Mouse (Mus musculus) forebrain, embryonic 16.5 days (tissue): ENCODE measurements around the gene Kif14. TPM values are rescaled to one million over a fixed set of nuclear protein-coding genes. Genes with fewer than 3 reads are reported as not detected.

Experiments
- ATAC-seq: fragments of 200-750 bp; cut with Nextera tagmentation; 2 replicates; pipeline ENCODE4 v1.8.0; 2017; ENCODE audit warnings: mild to moderate bottlenecking, moderate library complexity
- H3K27ac ChIP-seq: fragments of 300-500 bp; sonication (generic); 2 replicates; pipeline ENCODE4 v1.5.1; 2014; ENCODE audit warnings: low read length, control low read depth
- H3K27me3 ChIP-seq: fragments of 300-500 bp; sonication (generic); replicated peaks from 2 replicates; pipeline ENCODE4 v1.6.1; 2014; ENCODE audit warnings: low read length; ENCODE audit not compliant: control insufficient read depth, insufficient read depth
- H3K36me3 ChIP-seq: fragments of 300-500 bp; sonication (generic); 2 replicates; pipeline ENCODE4 v1.6.1; 2014; ENCODE audit not compliant: control insufficient read depth, insufficient read depth
- H3K4me1 ChIP-seq: fragments of 300-500 bp; sonication (generic); replicated peaks from 2 replicates; pipeline ENCODE4 v1.6.1; 2014; ENCODE audit warnings: low read length; ENCODE audit not compliant: control insufficient read depth, insufficient read depth
- H3K4me2 ChIP-seq: fragments of 300-500 bp; sonication (generic); 2 replicates; pipeline ENCODE4 v1.6.1; 2014; ENCODE audit warnings: mild to moderate bottlenecking, low read length, control low read depth
- H3K4me3 ChIP-seq: fragments of 300-500 bp; sonication (generic); replicated peaks from 2 replicates; pipeline ENCODE4 v1.5.1; 2014; ENCODE audit warnings: mild to moderate bottlenecking, low read length, control low read depth
- H3K9ac ChIP-seq: fragments of 300-500 bp; sonication (generic); replicated peaks from 2 replicates; pipeline ENCODE4 v1.6.1; 2014; ENCODE audit warnings: low read depth, low read length, control low read depth
- H3K9me3 ChIP-seq: fragments of 300-500 bp; sonication (generic); 2 replicates; pipeline ENCODE4 v1.6.1; 2016; ENCODE audit warnings: low read length; ENCODE audit not compliant: control insufficient read depth
- WGBS: fragments of 180-500 bp; shearing (Covaris S2); extraction: QIAGEN DNeasy Blood & Tissue Kit; methylation state at CpG from one replicate; pipeline ENCODE4 v1.1.7; 2014; 5-methylcytosine and 5-hydroxymethylcytosine counted together
- polyA plus RNA-seq: library from polyadenylated mRNA; unstranded; fragments of >200 nt; fragmentation: Nextera tagmentation; extraction: Ambion mirVana; gene quantifications from 2 replicates; pipeline ENCODE4 v1.2.1, GENCODE M21; 2015

Kif14 gene
- 1.7 and 2.4 TPM in 2 replicates for polyA plus RNA-seq

DNA sequence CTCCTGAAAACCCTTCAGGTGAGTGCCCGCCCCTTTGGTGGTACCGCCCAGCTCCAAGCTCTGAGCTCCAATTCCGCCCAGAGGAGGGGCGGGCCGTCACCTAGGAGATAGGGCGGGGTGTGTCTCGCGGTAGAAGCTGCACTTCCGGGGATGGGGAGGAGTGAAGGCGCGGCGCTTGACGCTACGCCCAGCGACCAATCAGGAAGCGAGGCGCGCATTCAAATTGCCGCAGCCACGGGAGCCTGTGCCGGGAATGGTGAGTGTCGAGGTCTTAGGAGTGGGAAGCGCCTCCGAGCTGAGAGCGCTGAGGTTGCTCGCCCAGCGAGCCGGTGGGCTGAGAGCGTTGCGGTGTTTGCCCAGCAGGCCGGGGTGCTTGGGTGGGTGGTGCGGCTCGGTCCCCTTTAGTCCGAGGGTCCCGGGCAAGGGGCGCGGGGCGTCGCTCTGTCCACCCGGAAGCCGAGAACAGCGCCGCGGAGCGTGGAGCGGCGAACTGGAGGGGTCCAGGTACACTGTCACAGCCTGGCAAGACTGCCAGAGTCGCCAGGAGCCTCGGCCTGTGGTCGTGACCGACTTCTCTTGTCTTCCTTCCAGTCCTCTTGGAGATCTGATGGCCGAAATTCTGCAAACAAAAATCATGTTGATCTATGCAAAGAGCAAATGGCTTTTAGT, at the start of gene Kif14:
TSS of gene Kif14 (plus strand) at position 201 of the 669 bp plus-strand sequence.
- Histone ChIP-seq H3K9ac (peak within 1 kb of the TSS; percentile 56), H3K36me3 (no peaks in the 10 kb centered on the region), H3K27me3 (no peaks in the 10 kb centered on the region), H3K27ac (no peak within 1 kb of the TSS), H3K9me3 (no peaks in the 10 kb centered on the region), H3K4me2 (peak within 1 kb of the TSS; percentile 99), H3K4me3 (peak within 1 kb of the TSS; percentile 64), H3K4me1 (peaks cover 15% of the 10 kb centered on the region)
- ATAC-seq, result peak; percentile 100
- WGBS, result under 1% methylated on average over 52 of the region's 52 CpGs

DNA sequence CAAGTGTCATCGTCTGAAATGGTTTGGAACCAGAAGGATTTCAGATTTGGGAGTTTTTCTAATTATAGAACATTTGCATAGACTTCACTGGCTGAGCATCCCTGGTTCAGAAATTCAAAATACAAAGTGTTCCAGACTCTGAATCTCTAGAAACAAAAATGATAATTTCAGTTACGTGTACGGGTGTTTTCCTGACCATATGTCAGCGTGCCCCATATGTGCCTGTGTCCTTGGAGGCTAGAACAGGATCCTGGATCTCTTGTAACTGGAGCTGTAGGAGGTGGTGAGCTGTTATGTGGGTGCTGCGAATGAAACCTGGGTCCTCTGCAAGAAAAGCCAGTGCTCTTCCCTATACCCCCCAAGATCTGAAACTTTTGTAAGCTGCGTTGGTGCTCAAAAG, 47.8 kb upstream of the Kif14 start:
- H3K4me2 ChIP-seq, result no peak overlapping the region
- H3K36me3 ChIP-seq, result no peaks in the 10 kb centered on the region
- no peaks in the 10 kb centered on the region for H3K27me3 ChIP-seq
- H3K9ac ChIP-seq, result no peak overlapping the region
- no peak for ATAC-seq
- H3K27ac ChIP-seq, result no peak overlapping the region
- H3K9me3 ChIP-seq, result no peaks in the 10 kb centered on the region
- 85% methylated on average over 6 of the region's 6 CpGs for WGBS
- H3K4me1 ChIP-seq, result peaks cover 6% of the 10 kb centered on the region; the same call in 1 of the 2 replicates
- H3K4me3 ChIP-seq, result no peak overlapping the region

DNA sequence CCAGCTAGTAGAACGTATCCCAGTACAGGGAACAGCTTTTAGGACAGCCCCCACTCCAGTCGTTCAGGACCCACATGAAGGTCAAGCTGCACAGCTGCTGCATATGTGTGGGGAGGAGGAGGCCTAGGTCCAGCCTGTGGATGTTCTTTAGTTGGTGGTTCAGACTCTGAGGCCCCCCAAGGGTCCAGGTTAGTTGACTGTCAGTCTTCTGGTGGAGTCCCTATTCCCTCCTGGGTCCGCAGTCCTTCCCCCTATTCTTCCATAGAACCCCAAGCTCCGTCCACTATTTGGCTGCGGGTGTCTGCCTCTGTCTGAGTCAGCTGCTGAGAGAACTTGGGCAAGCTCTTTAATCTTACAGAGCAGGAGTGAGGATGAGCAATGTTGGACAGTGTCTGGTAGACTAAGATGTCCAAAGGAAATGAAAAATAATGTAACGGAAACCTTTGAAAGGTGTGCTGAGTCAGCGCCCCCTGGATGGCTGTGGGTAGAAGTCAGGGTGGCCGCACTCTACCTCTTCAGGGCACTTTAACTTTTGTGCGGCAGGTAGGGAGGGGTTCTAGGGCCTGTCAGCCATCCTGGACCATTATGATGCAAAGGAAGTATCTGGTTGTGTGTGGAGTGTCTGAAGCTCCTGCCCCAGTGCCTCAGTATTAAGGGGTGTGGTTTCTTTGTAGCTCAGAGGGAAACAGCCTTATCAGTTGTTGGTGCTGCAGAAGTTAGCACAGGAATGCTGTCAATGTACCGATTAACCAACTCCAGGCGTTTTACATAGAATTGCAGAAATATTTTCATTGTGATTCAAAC, 38.8 kb upstream of the Kif14 start:
- WGBS, result 79% methylated on average over 11 of the region's 11 CpGs
- ATAC-seq, result no peak

DNA sequence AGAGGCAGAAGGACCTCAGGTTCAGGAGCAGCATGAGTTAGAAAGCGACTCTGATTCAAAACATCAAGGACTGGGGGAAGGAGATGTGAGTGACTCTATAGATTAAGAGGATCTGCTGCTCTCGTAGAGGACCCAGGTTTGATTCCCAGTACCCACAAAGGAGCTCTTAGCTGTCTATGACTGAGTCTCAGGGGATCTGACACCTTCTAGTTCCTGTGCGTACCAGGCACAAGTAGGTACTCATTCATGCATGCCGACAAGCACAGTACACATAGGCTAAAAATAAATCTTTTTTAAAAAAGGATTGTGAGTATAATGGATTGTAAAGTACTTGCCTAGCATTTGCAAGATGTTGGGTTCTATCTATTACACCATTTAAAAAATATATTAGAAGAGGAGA, 37.2 kb upstream of the Kif14 start:
- ATAC-seq, result no peak
- no peak overlapping the region for H3K27ac ChIP-seq
- no peaks in the 10 kb centered on the region for H3K36me3 ChIP-seq
- H3K4me1 ChIP-seq, result no peaks in the 10 kb centered on the region
- H3K9ac ChIP-seq, result no peak overlapping the region
- 92% methylated on average over 4 of the region's 4 CpGs for WGBS
- no peak overlapping the region for H3K4me2 ChIP-seq
- H3K9me3 ChIP-seq, result no peaks in the 10 kb centered on the region
- H3K27me3 ChIP-seq, result no peaks in the 10 kb centered on the region
- H3K4me3 ChIP-seq, result no peak overlapping the region

More for the DNA sequence above, 38.8 kb upstream of the Kif14 start:
- Histone ChIP-seq H3K4me3 (no peak overlapping the region), H3K27me3 (no peaks in the 10 kb centered on the region), H3K27ac (no peak overlapping the region), H3K4me1 (no peaks in the 10 kb centered on the region), H3K36me3 (no peaks in the 10 kb centered on the region), H3K9ac (no peak overlapping the region), H3K9me3 (no peaks in the 10 kb centered on the region), H3K4me2 (no peak overlapping the region)

DNA sequence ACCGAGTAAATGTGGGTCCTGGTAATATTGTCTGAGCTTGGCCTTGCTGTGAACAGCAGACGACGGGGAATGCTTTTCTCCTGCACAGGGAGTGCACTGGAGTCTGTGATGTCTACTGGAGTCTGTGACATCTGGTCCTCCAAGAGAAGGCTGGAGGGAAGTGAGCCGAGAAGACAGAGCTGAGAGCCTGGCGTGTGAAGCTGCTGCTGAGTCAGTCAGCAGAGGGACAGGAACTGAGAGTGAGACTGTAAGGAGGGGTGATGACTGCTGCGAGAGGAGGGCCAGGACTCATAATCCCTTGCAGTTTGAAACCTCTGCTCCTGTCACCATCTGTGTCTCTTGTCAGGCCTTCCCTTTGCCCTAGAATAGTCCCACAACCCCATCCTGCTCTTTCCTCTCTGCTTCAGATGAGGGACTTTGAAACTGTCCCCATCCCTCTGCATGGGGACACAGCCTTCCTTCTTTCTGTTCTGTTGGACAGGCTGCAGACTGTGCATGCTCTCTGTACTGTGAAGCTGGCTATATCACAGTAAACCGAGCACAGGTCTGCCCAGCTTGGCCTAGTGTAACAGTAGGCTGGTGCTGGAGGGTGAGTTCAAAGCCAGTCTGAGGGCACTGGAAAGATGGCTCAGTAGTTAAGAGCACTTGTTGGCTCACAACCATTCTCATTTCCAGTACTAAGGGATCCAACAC, 35.9 kb upstream of the Kif14 start:
- H3K9ac ChIP-seq, result no peak overlapping the region
- no peak overlapping the region for H3K4me2 ChIP-seq
- H3K9me3 ChIP-seq, result no peaks in the 10 kb centered on the region
- H3K36me3 ChIP-seq, result peaks cover 3% of the 10 kb centered on the region; the same call in 1 of the 2 replicates
- no peak overlapping the region for H3K4me3 ChIP-seq
- ATAC-seq, result no peak
- no peaks in the 10 kb centered on the region for H3K4me1 ChIP-seq
- no peaks in the 10 kb centered on the region for H3K27me3 ChIP-seq
- WGBS, result 77% methylated on average over 7 of the region's 7 CpGs
- H3K27ac ChIP-seq, result no peak overlapping the region

DNA sequence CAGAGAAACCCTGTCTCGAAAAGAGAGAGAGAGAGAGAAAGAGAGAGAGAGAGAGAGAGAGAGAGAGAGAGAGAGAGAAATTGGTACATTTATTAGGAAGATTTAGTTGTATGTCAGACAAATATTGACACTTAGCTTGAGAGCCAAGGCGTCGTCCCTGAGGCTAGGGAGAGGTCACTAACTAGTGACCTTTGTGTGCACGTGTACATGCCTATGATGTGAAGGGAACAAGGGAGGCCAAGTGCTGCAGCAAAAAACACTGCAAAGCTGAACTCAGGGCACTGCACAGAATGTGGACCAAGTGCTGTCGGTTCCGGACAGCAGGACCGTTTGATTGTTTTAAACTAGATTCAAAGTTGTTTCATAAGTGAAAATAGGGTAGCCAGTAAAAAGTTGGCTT, 25.4 kb upstream of the Kif14 start:
- Histone ChIP-seq H3K4me3 (no peak overlapping the region), H3K4me2 (no peak overlapping the region), H3K9me3 (no peaks in the 10 kb centered on the region), H3K27ac (no peak overlapping the region), H3K9ac (no peak overlapping the region), H3K36me3 (peaks cover 2% of the 10 kb centered on the region; the same call in 1 of the 2 replicates), H3K27me3 (no peaks in the 10 kb centered on the region), H3K4me1 (no peaks in the 10 kb centered on the region)
- WGBS, result 83% methylated on average over 7 of the region's 7 CpGs
- no peak for ATAC-seq

DNA sequence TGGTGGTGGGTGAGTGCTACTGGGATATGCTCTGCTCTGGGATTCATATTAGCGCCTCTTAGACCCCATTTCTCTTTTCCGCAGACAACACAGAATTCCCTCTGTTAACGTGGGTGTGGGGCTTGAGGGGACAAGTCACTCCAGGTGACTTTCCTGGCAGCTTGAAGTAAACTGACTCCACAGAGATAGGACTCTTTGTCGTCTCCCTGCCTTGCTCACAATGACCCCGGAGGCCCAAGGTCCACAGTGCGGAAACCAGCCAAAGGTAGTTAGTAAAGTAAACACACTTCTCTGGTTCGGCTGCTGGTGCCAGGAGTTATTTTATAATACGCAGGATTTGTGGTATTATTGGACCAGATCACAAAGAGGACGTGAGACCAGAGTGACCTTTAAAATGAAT, 23.3 kb upstream of the Kif14 start:
- Histone ChIP-seq H3K4me3 (no peak overlapping the region), H3K9ac (no peak overlapping the region), H3K27ac (no peak overlapping the region), H3K4me1 (no peaks in the 10 kb centered on the region), H3K27me3 (no peaks in the 10 kb centered on the region), H3K9me3 (no peaks in the 10 kb centered on the region), H3K4me2 (no peak overlapping the region), H3K36me3 (peaks cover 2% of the 10 kb centered on the region; the same call in 1 of the 2 replicates)
- ATAC-seq, result no peak
- 65% methylated on average over 9 of the region's 9 CpGs for WGBS

DNA sequence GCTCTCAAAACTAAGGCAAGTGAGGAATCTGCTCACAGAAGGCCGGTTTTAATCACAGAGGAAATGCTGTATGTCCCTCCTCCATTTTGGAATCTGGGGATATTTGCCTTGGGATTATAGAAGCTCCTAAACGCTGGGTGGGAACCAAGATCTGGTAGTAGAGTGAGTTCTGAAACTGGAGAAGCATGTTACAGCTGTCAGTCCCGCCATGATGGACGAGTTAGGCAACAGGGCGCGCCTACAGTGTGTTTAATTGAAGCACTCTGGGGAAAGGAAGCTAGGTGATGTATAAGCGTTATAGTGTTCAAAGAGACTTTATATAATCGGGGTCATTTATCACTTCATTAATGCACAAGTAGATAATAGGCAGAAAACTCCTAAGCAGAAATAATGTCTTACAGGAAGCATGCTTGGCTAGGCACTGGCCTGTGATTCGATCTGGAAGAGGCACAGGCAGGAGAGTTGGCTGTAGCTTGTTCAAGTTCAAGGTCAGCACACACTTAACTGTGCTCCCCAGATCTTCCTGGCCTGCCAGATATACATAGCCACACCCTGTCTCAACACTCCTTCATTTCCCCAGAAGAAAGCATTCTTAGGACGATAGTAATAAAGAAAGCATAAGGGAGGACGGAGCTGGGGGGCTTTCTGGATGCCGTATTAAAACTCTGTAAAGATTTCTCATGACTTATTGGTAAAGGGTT, 21.4 kb upstream of the Kif14 start:
- no peak overlapping the region for H3K4me3 ChIP-seq
- 91% methylated on average over 12 of the region's 12 CpGs for WGBS

DNA sequence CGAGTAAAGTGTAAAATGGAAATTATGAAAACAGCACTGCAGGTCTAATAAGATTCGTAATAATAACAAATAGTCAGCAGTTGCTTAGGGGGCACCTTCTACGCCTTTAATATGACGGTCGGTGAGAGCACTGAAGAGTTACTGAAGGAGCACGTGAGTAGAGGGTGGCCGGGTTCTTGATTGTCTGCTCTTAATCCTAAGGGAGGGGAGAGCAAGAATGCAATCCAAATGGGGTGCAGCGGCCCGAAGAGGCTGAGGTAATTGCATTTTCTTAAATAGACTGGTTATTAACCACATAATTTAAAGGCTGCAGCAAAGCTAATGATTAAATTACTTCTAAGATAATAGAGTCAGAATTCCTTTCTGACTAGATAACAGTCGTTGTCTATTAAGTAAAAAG, 19.2 kb upstream of the Kif14 start:
- Histone ChIP-seq H3K9ac (no peak overlapping the region), H3K4me3 (no peak overlapping the region), H3K4me2 (no peak overlapping the region), H3K36me3 (no peaks in the 10 kb centered on the region), H3K27ac (no peak overlapping the region), H3K4me1 (no peaks in the 10 kb centered on the region), H3K27me3 (no peaks in the 10 kb centered on the region), H3K9me3 (no peaks in the 10 kb centered on the region)
- ATAC-seq, result no peak
- 43% methylated on average over 10 of the region's 10 CpGs for WGBS

More for the DNA sequence above, 21.4 kb upstream of the Kif14 start:
- H3K4me1 ChIP-seq, result no peaks in the 10 kb centered on the region
- no peak overlapping the region for H3K27ac ChIP-seq
- H3K36me3 ChIP-seq, result peaks cover under 1% of the 10 kb centered on the region; the same call in 1 of the 2 replicates
- no peaks in the 10 kb centered on the region for H3K9me3 ChIP-seq
- no peak overlapping the region for H3K4me2 ChIP-seq
- no peaks in the 10 kb centered on the region for H3K27me3 ChIP-seq
- no peak overlapping the region for H3K9ac ChIP-seq
- ATAC-seq, result no peak
